Mouse (Mus musculus): Measurements from ENCODE around the gene Smug1.

Smug1 gene

DNA sequence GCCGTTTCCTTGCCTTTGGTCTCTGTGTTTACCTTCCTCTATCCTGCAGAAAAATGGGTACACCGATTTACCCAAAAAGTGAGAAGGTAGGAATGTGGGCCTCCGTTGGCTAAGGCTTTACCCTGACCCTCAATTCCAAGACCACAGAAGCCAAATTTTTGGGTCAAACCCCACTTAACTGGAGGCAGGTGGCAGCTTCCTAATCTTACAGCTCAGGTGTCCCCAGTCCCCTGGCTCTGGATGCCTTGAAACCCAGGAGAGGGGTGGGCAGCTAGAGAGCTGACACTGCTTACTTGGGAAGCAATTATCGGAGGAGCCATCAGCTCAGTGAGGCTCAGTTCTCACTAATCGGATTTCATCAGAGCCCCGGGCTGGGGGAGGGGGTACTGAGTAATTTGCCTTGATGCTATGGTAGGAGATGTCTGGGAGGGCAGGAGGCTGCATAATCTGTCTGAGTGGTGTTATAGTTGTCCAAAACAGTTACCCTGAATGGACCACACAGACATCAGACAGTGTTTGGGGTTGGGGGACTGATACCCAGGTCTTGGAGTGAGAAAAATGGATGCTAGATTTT is at the start of gene Smug1:
Gene Smug1, minus strand, starts transcription at position 51 of the 574 bp plus-strand sequence.
- DNase-seq (ENCODE audit: low spot score) = no peak

DNA sequence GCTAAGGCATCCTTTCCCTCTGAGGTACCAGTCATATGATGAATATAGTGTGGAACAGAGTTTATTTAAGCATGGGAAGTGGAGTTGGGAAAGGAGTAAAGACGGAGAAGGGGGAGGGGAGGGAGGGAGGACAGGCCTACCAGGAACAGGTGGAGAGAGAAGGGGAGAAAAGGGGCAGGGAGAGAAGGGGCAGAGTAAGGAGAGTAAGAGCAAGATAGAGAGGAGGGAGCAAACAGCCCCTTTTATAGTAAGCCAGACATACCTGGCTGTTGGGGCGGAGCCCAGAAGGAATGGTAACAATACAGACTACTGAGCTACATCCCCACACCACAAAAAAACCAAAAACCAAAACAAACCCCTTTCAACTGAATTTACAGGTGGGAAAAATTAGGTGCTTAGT is 49.2 kb upstream of the Smug1 start:
- no peak for DNase-seq (ENCODE audit: low spot score)

DNA sequence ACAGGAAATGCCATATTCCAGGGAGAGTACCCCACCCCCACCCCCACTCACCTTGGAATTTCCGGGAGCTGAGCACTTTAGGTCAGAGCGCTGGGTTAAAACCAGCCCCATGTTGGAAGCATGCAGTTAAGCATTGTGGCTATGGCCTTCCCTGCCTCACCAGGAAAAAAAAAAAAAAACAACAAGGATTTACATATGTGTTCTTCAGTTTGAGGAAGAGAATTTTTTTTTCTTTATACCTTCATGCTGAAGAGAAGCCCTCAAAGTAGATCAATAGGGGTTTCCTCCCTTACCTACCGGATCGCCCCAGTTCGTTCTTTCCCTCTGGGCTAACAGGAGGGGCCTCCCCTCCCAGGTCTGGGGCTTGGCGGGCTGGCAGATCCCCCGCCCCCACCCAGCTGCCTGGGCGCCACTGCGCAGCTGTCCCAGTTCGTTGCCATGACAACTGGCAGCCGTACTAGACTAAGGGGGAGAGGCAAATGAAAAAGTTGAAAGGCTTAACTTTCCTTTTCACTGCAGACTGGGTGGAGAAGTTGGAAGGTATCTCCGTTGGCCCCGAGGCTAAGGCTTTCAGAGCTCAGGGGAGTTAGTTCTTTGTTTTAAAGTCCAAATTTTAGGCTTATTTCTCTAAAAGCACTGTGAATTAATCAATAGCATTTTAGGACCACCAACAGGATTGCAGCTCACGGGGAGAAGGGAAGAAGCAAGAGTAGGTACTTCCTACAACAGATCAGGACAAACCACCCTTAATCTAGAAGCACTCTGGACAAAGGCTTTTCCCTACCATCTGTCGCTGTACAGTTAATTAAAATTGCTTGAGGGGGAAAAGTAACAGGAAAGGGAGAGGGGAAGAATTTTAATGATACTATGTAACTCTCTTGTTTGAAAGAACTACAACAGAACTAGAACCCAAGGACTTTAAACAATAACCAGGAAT is 48.3 kb upstream of the Smug1 start:
- DNase-seq (ENCODE audit: low spot score) = peak; percentile 83

DNA sequence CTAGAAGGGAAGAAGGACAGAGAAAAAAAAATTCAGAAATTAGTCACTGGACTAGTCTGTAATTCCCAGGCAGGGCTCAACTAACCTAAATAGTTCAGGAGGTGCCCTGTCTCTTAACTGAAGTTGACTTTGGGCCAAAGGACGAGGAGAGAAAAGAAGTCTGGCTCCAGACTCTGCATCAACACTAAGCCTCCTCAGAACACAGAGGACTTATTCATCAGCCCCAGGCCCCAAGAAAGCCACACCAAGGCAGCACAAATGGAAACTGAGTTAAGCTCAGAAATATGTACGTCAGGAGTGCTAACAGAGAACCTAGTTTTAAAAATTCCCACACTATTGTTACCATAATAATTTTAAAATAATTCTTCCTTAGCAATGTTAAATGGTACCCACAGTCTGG is 47.3 kb upstream of the Smug1 start:
- DNase-seq (ENCODE audit: low spot score) = no peak

DNA sequence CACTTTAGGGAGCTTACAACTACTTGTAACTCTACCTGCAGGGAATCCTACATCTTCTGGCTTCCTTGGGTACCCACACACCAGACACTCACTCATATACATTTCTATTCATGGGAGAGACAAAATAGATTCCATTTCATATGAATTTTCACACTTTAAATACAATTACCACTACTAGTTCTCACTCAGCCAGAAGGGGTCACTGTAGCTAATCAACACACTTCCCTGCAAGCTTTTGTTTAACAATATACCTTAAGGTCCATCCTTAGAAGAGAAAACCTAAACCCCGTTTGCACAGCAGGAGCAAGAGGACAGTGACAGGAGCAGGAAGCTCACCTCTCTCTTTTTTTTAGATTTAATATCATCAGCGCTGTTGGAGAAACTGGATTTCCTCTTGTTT is 38.3 kb upstream of the Smug1 start:
- no peak for DNase-seq (ENCODE audit: low spot score)

DNA sequence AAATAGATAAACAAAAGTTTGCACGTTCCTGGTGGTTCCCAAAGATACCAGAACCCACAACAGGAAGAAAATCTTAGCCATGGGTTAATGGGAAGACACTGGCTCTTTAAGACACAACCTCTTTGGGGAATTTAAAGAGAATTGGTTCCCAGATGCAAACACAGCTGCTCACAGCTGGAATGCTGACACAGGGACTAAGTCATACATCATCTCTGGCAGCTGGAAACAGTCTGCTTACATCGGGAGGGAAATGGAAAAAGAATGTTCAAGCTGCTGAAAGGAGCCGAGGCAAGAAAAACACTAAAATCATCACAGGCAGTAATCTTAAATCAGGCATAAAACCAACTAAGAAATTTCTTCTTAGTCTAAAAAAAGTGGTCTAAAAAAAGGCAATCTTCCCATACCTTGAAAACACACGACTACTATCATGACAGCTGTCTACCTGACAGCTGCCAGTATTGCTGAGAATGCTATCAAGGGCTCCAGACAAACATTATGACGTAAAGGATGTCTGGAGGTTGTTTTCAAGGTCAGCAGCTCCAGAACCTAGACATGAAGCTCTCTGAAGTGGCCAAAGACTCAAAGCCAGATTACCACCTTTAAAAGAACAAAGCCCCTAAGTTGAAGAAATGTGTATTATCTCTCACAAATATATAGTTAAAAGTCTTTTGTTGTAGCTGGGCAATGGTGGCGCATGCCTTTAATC is 35.3 kb upstream of the Smug1 start:
- DNase-seq (ENCODE audit: low spot score) = no peak

DNA sequence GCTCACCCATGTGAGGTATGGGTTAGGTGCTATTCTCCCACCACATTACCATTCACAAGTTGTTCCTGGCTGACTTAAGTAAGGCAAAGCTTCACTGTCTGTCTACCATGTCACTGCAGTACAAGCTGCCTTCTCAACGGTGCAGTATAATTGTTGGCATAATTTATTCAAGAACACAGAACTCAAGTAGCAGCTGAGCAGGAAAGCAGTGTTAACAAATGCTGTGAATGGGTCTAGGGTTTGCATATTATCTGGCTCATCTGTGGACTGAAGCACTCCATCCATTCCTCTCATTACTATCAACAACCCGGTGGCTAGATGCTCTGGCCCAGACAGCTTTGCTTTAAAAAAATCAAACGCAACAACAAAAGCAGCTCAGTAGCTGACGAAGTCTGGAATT is 30.9 kb upstream of the Smug1 start:
- DNase-seq (ENCODE audit: low spot score) = no peak

DNA sequence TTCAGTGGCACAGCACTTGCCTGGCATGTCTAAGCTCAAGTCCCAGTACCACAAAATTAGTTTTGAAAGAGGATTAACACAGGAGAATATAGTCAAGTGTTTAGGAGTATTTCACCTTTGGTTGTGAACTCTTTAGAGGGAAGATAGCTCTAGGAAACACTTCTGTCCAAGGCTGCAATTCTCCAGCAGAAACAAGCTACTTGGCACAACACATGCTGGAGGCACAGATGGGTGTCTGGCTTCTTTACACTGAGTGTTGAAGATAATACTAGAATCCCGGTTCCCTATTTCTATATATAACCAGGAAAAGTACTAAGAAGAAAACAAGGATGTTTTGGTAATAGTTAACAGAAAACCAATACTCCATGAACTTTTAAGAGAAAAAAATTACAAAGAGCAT is 29.9 kb upstream of the Smug1 start:
- no peak for DNase-seq (ENCODE audit: low spot score)

DNA sequence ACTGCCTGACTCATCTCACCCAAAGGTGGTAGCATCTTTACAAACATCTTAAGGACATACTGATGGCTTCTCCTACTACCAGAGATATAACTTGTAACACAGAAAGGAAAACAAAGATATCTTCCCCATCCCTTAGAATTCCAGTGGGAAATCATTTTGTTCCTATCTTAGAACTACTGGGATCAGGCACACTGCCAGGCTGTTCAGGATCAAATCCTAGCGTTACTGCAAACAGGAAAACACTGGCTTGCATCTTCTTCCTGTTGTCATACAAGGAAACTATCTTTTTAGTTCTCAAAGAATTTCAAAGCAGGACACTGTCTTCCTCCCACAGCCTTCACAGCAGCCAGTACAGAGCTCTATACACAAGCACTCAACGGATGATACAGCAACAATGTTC is 26.7 kb upstream of the Smug1 start:
- no peak for DNase-seq (ENCODE audit: low spot score)

DNA sequence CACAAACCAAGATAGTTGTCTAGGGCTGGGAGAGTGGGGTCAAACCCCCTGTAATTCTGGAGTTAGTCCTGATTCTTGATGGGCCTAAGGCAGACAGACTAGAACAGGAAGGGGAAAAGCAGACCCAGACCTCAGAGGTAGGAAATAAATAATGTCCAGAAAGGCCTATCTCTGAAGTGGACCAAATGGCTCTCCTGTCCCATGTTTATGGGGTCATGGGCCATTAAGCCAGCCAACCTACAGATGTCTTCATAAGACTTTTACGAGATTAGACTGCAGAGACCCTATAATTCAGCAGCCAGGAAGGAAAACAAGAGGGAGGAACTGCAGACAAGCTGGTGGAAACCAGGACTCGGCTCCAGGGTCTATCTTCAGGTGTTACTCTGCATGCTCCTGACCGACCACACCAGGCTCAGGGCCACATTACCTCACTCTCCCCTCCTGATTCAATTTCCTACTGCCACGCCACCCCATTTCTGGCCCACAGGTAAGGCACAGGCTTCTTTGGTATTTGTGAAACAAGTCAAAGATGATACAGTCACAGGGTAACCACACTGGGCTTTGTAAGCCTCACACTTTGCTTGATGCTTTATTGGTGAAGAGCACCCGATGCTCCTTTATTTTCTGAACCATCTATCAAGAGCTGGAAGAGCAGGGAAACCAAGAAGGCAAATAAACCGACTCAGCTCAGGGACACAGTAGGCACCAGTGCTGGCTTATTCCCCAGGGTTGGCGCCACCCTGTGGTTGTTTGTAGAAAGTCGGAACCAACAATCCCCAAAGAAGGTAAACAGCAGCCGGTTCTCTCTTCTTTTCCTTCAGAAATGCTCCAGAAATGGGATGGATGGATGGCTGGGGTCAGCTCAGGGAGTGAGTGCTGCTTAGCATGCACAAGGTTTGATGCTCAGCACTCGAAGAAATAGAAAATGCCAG is 23.9 kb upstream of the Smug1 start:
- no peak for DNase-seq (ENCODE audit: low spot score)

DNA sequence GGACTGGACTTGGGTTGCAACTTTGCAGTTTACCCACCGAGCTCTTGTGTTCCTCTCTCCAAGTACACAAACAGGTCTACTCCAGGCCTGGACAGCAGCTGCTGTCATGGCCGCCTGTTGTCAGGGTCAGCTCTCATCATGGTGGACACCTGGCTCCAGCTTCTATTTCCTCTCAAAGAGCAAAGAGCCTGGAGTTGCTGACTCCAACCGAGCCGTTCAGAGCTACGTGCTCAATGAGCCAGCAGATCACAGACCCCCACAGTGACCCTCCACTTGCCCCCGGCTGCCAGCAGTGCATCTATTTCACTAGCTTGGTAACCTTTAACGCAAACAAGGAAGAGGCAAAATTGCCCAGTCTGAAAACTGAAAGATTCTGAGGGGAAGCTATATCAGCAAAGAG is 23.2 kb upstream of the Smug1 start:
- no peak for DNase-seq (ENCODE audit: low spot score)

DNA sequence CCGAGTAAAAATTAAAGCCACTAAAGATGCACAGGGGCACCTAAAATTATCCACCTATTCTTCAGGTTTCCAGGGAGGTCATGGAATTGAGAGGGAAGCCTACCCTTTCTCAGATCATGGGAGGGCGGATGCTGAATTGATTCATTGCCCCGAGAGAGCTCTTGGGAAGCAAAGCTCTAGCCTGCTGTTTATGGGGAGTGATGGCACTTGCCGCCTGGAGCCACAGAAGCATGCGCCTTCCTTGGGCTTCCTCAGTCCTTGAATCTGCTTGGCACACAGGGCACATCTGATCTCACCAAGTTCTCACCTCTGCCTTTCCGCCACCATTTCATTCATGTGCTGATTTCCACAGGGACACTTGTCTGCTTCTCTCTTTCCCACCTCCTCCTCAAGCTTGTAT is 20.9 kb upstream of the Smug1 start:
- no peak for DNase-seq (ENCODE audit: low spot score)

DNA sequence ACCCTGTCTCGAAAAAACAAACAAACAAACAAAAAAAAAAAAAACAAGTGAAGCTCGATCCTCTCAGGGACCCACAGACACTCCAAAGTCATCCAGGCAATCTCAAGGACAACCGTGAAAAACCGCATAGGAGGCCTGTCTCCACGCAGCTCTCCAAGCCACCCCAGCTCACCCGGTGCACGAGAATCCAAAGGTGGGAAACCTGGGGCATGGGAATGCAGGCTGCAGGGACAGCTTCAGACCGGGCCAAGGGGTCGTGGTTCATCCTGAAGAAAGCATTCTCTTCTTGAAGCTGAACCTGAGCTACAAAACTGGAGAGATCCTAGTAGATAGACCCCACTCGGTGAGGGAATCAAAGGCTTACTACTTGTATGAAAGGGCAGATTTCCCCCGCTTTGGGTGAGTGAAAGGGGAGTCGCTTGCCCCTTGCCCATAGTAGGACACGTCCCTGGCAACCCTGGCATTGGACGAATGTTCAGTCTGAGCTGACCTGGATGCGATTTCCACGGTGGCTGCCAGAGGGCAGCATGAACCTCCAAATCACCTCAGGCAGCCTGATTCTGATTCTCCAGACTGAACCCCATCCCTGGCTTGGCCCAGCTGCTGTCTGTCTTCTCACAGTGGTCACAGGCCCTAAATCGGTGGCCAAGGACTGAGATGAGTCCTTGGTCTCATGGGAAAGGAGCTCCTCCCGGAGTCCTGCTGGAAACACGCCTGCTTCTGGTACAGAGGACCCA is 18.7 kb upstream of the Smug1 start:
- no peak for DNase-seq (ENCODE audit: low spot score)

DNA sequence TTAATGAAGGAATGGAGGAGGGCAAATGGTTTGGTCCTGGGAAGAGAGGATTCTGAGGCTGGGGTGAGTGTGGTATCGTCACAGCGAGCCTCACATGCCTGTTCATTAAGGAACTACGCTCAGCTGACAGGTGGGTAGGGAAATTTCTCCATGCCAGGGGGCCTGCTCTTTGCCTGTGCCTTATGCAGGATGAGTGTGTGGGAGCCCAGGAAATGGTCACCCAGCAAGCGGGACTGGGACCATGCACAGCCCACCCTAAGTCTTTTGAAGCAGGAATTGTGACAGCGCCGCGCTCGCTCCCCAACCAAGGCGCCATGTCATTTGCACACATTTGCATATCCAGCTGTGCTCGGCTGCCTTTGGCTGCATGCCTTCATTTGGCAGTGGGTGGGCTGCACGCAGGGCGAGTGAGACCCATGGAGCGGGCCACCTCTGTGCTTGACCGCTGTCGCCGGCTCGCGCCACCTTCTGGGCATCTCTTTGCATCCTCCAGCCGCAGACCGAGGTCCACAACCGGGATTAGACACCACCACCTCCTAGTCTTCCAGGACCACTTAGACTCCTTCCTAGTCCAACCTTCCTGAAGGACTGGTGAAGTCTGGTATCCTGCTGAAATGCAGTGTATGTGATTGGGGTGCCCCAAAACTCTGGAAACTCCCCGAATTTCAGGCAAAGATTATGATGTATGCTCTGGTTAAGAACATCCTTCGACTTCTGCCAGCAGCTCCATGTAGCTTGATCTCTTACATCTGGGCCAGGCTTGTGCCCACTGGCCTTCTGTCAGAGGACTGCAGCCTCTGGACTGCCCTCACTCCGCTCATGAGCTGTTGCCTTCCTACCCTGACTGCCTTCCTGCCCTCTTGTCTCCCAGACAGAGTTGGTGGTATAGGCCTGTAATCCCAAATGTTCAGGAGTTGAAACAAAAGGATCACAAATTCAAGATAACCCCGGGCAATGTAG is 17.0 kb upstream of the Smug1 start:
- DNase-seq (ENCODE audit: low spot score) = no peak

DNA sequence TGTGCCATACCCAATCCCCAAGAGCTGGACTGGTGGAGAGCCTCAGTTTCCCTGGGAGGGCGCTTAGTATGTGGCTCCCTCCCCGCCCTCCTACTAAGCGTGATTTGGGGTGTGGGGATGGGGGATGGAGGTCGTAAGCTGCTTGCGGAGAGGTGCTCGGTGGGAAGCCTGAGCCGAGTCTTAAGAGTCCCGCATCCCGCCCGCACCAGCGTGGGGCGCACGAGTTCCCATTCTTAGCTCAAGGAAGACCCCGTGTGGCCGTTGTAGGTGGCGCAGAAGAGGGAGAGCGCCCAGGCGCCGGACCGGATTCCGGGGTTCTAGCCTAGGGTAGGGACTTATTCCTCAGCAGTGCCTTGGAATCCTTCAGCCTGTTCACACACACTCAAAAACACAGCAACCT is 16.2 kb upstream of the Smug1 start:
- peak; percentile 69 for DNase-seq (ENCODE audit: low spot score)

DNA sequence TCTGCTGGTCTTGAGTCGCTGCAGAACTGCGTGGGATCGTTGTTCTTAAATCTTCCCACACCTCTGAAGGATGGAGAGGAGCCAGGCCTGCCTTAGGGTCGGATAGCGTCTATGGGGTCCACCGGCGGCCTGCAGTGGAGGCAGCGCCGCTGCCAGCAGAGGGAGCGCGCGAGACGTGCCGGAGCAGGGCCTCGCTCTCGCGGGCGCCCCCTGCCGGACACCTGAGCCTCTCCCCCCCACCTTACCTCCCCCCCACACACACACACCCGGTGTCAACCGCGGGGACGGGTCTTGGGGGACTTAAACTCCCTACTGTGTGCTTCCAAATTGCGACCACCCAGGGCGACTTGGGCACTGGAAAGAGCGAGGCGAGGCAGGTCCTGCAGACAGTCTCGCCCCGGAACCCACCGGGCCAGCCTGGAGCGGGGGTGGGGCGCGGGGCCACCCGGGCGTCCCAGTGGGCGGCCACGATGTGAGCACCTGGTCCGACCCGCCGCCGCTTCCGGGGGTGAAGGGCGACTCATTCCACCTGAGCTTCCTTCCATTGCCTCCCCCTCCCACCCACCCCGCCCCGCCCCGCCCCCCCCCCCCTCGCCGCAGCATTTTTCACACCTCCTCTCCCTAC is 15.4 kb upstream of the Smug1 start:
- peak; percentile 74 for DNase-seq (ENCODE audit: low spot score)

DNA sequence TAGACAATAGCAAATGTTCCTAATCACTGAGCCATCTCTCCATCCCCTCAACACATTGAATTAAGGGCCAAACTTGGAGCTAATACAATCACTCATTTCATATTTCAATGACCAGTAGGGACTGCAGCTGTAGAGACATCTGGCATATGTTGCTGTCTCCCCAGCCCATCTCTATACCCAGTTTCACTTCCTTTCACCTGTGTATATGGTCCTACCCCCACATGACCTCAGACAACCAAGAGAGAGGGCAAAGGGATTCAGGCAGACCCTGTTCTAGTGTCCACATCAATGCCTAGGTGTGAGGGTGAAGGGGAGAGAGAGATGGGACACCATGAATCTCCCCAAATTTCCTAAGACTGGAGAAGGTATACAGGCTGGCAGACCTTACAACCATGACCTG is 13.5 kb upstream of the Smug1 start:
- DNase-seq (ENCODE audit: low spot score) = no peak

DNA sequence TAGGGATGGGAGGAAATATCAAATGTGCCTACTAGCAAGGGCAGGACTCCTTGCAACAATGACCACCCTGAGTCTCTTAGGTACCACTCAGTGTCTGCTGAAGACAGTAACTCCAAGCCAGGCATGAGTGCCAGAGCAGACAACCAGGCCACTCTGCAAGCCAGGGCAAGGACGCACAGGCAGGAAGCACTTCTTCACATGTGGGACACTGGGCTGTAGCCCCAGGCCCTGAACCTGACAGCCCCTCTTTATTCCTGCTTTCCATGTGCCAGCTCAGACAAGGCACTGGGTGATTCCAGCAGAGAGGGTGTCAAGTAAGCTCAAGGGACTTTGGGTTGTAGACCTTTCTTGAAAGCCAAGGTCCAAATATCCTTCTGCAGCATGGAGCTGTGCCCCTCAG is 11.9 kb upstream of the Smug1 start:
- DNase-seq (ENCODE audit: low spot score) = no peak

DNA sequence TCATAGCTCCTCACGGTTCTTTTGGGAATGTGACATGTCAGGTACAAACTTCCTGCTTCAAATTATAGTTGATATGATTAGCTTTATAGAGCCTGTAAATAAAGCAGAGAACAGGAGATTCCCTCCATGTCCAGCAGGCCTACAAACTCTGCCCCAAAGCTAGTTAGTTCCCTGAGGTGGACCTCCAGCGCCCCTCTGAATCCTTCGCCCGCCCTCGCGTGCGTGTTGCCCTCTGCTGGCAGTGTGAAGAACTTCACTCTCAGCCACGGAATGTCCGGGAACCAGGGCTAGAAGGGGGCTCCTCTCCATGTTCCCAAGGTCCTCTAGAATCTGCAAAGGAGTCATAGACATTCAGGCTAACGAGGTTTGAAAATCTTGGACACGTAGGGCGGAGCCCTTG is 11.2 kb upstream of the Smug1 start:
- DNase-seq (ENCODE audit: low spot score) = peak; percentile 49

DNA sequence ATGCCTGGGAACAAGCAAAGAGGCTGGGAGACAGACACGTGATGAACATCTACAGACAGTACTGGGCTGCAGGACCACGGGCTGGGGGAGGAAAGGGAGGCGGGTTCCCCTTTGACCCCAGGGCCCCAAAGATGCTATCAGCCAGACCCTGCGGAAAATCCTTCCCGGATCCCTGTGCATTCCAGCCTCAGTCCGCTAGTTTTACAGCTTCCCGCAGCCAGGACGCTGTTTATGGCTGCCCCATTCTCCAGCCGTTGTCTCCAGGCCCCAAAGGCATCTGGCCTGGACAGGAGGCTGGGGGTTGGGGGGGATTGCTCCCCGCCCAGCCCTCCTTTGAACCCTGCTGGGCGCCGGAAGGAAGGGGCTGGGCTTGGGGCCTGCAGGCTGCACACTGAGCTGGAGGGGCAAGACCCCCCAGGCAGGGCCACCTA is 10.7 kb upstream of the Smug1 start:
- DNase-seq (ENCODE audit: low spot score) = peak; percentile 81

All from yolk sac, embryonic 10.5 days (tissue).